Mouse (Mus musculus): ENCODE measurements around the gene Fbxo28.

The Fbxo28 gene

DNA sequence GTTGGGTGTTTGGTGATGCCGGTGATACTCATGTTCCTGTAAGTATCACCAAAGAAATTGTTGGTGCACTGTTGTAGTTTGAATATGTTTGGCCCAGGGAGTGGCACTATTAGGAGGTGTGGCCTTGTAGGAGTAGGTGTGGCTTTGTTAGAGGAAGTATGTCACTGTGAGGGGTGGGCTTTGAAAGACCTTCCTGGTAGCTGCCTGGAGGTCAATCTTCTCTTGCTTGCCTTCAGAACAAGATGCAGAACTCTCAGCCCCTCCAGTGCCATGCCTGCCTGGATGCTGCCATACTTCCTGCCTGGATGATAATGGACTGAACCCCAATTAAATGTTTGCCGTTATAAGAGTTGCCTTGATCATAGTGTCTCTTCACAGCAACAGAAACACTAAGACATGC, 56.6 kb downstream of the Fbxo28 start:
- DNase-seq, result no peak

- no peak for DNase-seq
These were observed 58.2 kb downstream of the Fbxo28 start for GRCm38 (mm10) chr1:182283231-182283630.

DNA sequence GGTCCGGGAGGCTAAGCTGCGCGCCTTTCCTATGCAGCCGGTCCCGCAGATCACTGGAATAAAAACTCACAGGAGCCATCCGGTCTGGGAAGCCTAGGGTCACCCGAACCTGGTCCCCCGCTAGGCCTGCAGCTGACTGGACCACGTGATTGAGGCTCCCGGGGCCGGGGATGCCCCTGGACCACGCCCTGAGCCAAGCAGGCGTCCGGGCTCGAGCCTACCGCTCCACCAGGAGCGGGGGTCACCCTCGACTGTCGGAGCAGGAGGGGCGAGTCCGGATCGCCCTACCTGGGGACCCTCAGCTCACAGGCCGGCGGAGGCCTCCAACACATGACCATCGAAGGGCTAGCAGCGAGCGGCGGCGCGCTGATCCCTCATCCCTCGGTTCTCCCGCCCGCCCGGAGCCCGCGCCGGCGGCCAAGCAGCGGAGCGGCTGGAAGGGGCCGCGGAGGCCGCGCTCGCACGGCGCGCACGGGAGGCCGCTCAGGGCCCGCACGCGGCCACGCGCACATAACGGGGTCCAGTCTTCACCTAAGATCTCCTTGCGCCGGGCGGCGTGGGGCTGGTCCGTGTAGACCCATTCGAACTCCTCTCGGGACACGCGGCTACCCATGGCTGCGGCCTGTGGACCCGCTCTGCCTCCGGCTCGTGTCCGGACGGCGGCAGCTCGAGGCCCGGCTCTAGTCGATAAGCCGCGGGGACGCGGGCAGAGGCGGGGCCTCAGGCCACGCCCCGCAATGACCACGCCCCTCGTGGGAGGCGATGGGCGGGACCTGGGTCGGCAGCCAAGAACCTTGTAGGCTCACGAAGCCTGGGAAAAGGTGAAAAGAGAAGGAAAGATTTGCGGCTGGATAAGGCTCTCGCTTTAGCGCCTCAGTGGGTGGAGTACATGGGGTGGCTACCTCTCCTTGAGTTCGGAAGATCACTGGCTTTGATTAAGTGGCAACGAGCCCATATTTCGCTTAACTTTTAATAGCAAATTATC, 59.0 kb downstream of the Fbxo28 start, which contains the start of gene Degs1:
Gene Degs1 (minus strand): TSS at position 714 of the 985 bp plus-strand sequence.
- peak; percentile 97 for DNase-seq

GRCm38 (mm10) chr1:182281251-182281711, 60.1 kb downstream of the Fbxo28 start:
- DNase-seq, result peak; percentile 47

GRCm38 (mm10) chr1:182280577-182280976, 60.9 kb downstream of the Fbxo28 start:
- no peak for DNase-seq

DNA sequence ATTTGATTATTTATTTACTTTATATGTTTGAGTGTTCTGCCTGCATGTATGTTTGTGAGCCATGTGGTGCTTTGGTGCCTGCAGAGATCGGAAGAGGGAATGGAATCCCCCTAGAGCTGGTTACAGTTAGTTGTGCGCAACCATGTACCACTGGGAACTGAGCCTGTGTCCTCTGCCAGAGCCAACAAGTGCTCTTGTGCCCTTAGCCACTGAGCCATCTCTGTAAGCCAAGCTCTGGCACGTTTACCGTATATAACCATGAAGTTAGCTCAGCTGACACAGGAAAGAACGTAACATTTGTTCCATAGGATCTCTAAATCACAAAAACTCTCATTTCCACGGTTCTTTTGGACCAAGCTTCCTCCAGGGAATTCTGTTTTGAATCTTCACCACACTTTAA, 61.4 kb downstream of the Fbxo28 start:
- no peak for DNase-seq

DNA sequence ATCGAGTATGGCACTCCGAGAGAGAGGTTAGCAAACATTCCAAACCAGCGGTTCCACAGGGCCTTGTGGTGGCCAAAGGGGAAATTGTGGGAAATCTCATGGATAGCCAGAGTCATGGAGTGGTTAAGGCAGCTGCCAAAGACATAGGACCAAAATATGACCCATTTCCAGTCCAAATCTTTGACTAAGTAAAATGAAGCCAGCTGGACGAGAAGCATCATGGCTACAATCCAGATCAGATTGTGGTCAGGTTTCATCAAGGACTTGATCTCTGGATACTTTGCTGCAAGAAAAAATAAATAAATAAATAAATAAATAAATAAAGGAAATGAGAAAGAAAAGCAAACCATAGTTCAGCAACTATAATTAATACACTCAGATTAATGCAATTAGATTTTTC, 62.0 kb downstream of the Fbxo28 start:
- no peak for DNase-seq

- no peak for DNase-seq
These were observed 66.3 kb downstream of the Fbxo28 start for GRCm38 (mm10) chr1:182275109-182275508.

GRCm38 (mm10) chr1:182271632-182272031, 69.8 kb downstream of the Fbxo28 start:
- DNase-seq, result no peak

GRCm38 (mm10) chr1:182271130-182271529, 70.3 kb downstream of the Fbxo28 start:
- no peak for DNase-seq

DNA sequence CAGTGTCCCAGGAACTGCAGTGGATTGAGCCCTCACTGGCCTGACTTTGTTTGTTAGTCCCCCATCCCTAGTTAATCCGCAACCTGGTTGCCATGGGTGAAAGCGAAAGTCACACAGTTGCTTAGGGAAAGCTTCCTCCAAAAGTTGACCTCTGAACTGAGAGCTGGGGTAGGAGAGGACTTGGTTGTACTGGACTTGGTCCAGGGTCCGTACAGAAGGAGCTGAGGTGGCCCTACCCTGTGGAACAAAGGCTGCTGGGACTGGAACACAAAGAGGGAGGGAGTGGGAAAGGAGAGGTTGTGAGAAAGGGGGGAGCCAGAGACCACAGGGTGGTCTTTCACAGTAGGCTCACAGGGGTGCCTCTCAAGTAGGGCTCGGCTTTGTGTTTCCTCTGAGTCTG, 73.1 kb downstream of the Fbxo28 start:
- no peak for DNase-seq

- DNase-seq, result no peak
These were observed 75.4 kb downstream of the Fbxo28 start for GRCm38 (mm10) chr1:182266028-182266525.
